Mouse (Mus musculus): Measurements from ENCODE around the gene Gm11563. TPM values are rescaled to one million over a fixed set of nuclear protein-coding genes. Genes with fewer than 3 reads are reported as not detected.

The Gm11563 gene
- total and polyA plus RNA-seq, 2 experiments: not detected

- TF ChIP-seq POLR2A (IDR thresholded peaks at IDR 0.05; ENCODE audit: extremely low read depth, insufficient read depth, low read length) (no peak), CTCF (IDR thresholded peaks at IDR 0.05; ENCODE audit: low read depth, low read length) (no peak)
- no peaks in the 10 kb centered on the region for H3K79me2 ChIP-seq (ENCODE audit: control insufficient read depth, insufficient read depth, low read length)
- 0 out of 2 replicates have a peak, but pooled peaks cover 4% of the 10 kb centered on the region for H3K27me3 ChIP-seq (ENCODE audit: control insufficient read depth, insufficient read depth, low read length)
- no peak overlapping the region for H3K4me3 ChIP-seq (ENCODE audit: insufficient read depth, low read depth, low read length)
- no peak overlapping the region for H3K9ac ChIP-seq (ENCODE audit: low read depth, low read length)
- DNase-seq (ENCODE audit: extremely low read depth, low read depth, low spot score): no peak
- no peaks in the 10 kb centered on the region for H3K36me3 ChIP-seq (ENCODE audit: control insufficient read depth, insufficient read depth, low read length)
- H3K27ac ChIP-seq (replicated peaks; ENCODE audit: insufficient read depth, low read depth, low read length): no peak overlapping the region
- 24% methylated on average over 1 of the region's 1 CpGs for WGBS
- no peaks in the 10 kb centered on the region for H3K4me1 ChIP-seq (ENCODE audit: control insufficient read depth, insufficient read depth, low read length)
Observed at GRCm38 (mm10) chr11:99640926-99641325, 17.8 kb downstream of the Gm11563 start.

DNA sequence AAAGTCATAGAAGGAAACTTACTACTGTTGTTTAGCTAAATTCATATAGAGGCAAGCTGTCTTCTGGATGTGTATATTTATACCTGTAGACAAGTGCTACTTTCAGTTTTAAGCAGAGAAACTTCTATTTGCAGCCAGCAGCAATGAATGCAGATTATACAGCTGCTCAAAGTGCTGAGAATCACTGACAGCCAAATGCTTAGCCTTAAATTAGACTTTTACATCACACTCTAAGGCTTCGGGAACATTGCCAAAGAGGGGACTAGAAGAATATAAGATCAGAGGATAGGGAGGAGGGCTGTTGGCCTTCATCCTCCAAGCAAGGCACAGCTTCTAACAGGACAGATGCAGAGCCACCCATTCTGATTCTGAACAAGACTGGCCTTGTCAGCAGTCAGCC, 21.7 kb downstream of the Gm11563 start:
- no peak overlapping the region for H3K9ac ChIP-seq (ENCODE audit: low read depth, low read length)
- no peak for DNase-seq (ENCODE audit: extremely low read depth, low read depth, low spot score)
- peaks cover 3% of the 10 kb centered on the region for H3K27me3 ChIP-seq (ENCODE audit: control insufficient read depth, insufficient read depth, low read length)
- no peaks in the 10 kb centered on the region for H3K36me3 ChIP-seq (ENCODE audit: control insufficient read depth, insufficient read depth, low read length)
- H3K4me3 ChIP-seq (ENCODE audit: insufficient read depth, low read depth, low read length): no peak overlapping the region
- H3K79me2 ChIP-seq (ENCODE audit: control insufficient read depth, insufficient read depth, low read length): no peaks in the 10 kb centered on the region
- H3K27ac ChIP-seq (replicated peaks; ENCODE audit: insufficient read depth, low read depth, low read length): no peak overlapping the region
- H3K4me1 ChIP-seq (ENCODE audit: control insufficient read depth, insufficient read depth, low read length): no peaks in the 10 kb centered on the region
- TF ChIP-seq CTCF (IDR thresholded peaks at IDR 0.05; ENCODE audit: low read depth, low read length): no peak
- TF ChIP-seq POLR2A (IDR thresholded peaks at IDR 0.05; ENCODE audit: extremely low read depth, insufficient read depth, low read length): no peak
- 80% methylated on average over 1 of the region's 1 CpGs for WGBS

DNA sequence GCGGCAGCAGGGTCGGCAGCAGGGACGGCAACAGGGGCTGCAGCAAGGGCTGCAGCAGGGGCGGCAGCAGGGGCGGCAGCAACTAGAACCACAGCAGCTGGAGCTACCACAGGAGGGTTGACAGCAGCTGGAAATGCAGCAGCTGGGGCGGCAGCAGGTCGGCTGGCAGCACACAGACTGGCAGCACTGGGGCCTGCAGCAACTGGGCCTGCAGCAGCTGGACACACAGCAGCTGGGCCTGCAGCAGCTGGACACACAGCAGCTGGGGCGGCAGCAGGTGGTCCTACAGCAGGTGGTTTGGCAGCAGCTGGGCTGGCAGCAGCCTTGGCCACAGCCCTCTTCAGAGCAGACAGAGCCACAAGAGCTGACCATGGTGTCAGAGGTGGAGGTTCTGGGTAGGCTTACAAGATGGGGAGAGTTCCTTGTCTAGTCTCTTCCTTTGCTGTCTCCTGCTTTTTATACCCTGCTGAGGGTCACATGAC, 24.1 kb downstream of the Gm11563 start, which contains the start of gene Krtap4-2:
TSS of gene Krtap4-2 (minus strand) at position 432 of the 482 bp plus-strand sequence.
- Histone ChIP-seq H3K27me3 (ENCODE audit: control insufficient read depth, insufficient read depth, low read length) (peaks cover 6% of the 10 kb centered on the region), H3K27ac (replicated peaks; ENCODE audit: insufficient read depth, low read depth, low read length) (no peak within 1 kb of the TSS), H3K36me3 (ENCODE audit: control insufficient read depth, insufficient read depth, low read length) (no peaks in the 10 kb centered on the region), H3K4me3 (ENCODE audit: insufficient read depth, low read depth, low read length) (no peak within 1 kb of the TSS), H3K79me2 (ENCODE audit: control insufficient read depth, insufficient read depth, low read length) (no peaks in the 10 kb centered on the region), H3K4me1 (ENCODE audit: control insufficient read depth, insufficient read depth, low read length) (no peaks in the 10 kb centered on the region), H3K9ac (ENCODE audit: low read depth, low read length) (no peak within 1 kb of the TSS)
- WGBS: 59% methylated on average over 8 of the region's 8 CpGs
- TF ChIP-seq CTCF (IDR thresholded peaks at IDR 0.05; ENCODE audit: low read depth, low read length) (no peak), POLR2A (IDR thresholded peaks at IDR 0.05; ENCODE audit: extremely low read depth, insufficient read depth, low read length) (no peak)
- no peak for DNase-seq (ENCODE audit: extremely low read depth, low read depth, low spot score)

DNA sequence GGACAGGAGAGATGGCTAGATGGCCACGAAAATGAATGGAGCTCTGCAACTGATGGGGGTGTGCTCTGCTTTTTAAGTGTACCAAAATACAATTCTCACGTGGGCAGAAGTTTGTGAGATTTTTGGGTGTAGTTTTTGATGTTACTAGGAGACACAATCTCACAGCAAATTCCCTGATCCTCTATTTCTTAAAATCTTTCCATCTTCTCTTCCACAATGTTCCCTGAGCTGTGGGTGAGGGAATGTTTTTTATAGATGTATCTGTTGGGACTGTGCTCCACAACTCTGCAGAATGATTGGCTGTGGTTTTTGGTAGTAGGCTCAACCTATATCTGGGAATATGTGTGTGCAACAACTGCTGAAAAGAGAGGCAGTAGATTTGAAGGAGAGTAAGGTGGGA, 25.5 kb downstream of the Gm11563 start:
- Histone ChIP-seq H3K4me1 (ENCODE audit: control insufficient read depth, insufficient read depth, low read length) (no peaks in the 10 kb centered on the region), H3K36me3 (ENCODE audit: control insufficient read depth, insufficient read depth, low read length) (no peaks in the 10 kb centered on the region), H3K9ac (ENCODE audit: low read depth, low read length) (no peak overlapping the region), H3K4me3 (ENCODE audit: insufficient read depth, low read depth, low read length) (no peak overlapping the region), H3K27ac (replicated peaks; ENCODE audit: insufficient read depth, low read depth, low read length) (no peak overlapping the region), H3K27me3 (ENCODE audit: control insufficient read depth, insufficient read depth, low read length) (peaks cover 6% of the 10 kb centered on the region), H3K79me2 (ENCODE audit: control insufficient read depth, insufficient read depth, low read length) (no peaks in the 10 kb centered on the region)
- no peak for DNase-seq (ENCODE audit: extremely low read depth, low read depth, low spot score)
- TF ChIP-seq CTCF (IDR thresholded peaks at IDR 0.05; ENCODE audit: low read depth, low read length) (no peak), POLR2A (IDR thresholded peaks at IDR 0.05; ENCODE audit: extremely low read depth, insufficient read depth, low read length) (no peak)
- 58% methylated on average over 2 of the region's 2 CpGs for WGBS

DNA sequence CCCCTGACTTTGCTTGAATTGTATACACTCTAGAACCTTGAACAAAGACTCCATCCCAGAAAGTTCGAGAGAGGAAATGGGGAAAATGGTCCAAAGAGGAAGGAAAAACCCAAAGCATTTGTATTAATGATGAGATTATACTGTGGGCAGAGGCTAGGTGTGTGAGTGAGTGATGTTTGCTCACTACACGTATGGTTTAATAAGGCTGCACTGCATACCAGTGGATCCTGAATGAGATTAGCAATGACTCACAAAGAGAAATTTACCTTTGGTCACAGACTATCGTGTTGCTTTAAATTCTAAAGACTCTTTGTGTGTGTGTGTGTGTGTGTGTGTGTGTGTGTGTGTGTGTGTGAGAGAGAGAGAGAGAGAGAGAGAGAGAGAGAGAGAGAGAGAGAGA, 27.9 kb downstream of the Gm11563 start:
- Histone ChIP-seq H3K4me1 (ENCODE audit: control insufficient read depth, insufficient read depth, low read length) (no peaks in the 10 kb centered on the region), H3K4me3 (ENCODE audit: insufficient read depth, low read depth, low read length) (no peak overlapping the region), H3K27me3 (ENCODE audit: control insufficient read depth, insufficient read depth, low read length) (peaks cover 8% of the 10 kb centered on the region), H3K9ac (ENCODE audit: low read depth, low read length) (no peak overlapping the region), H3K79me2 (ENCODE audit: control insufficient read depth, insufficient read depth, low read length) (no peaks in the 10 kb centered on the region), H3K27ac (replicated peaks; ENCODE audit: insufficient read depth, low read depth, low read length) (no peak overlapping the region), H3K36me3 (ENCODE audit: control insufficient read depth, insufficient read depth, low read length) (no peaks in the 10 kb centered on the region)
- no peak for TF ChIP-seq CTCF (IDR thresholded peaks at IDR 0.05; ENCODE audit: low read depth, low read length)
- TF ChIP-seq POLR2A (IDR thresholded peaks at IDR 0.05; ENCODE audit: extremely low read depth, insufficient read depth, low read length): no peak
- 64% methylated on average over 3 of the region's 3 CpGs for WGBS
- no peak for DNase-seq (ENCODE audit: extremely low read depth, low read depth, low spot score)

DNA sequence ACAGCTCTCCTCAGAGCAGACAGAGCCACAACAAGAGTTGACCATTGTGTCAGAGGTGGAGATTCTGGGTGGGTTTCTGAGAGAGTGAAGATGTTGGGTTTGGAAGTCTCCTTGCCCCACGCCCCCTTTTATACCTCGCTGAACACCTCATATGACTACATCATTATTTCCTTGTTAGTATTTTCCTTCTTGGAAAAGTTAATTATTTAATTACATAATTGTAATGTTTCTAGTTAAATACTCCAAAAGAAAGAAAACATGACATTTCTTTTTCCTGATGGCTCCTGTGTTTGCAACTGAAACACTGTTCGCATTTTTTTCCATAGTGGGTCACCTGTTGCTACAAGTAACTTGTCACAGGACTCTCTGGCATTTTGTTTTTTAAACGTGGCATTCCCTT, 30.6 kb downstream of the Gm11563 start, which contains the start of gene Krtap4-1:
TSS of gene Krtap4-1 (minus strand) at position 101 of the 400 bp plus-strand sequence.
- no peak within 1 kb of the TSS for H3K4me3 ChIP-seq (ENCODE audit: insufficient read depth, low read depth, low read length)
- WGBS: 85% methylated on average over 4 of the region's 4 CpGs
- no peaks in the 10 kb centered on the region for H3K36me3 ChIP-seq (ENCODE audit: control insufficient read depth, insufficient read depth, low read length)

More for the DNA sequence above, 30.6 kb downstream of the Gm11563 start, which contains the start of gene Krtap4-1:
- Histone ChIP-seq H3K4me1 (ENCODE audit: control insufficient read depth, insufficient read depth, low read length) (no peaks in the 10 kb centered on the region), H3K27me3 (ENCODE audit: control insufficient read depth, insufficient read depth, low read length) (peaks cover 5% of the 10 kb centered on the region; the same call in 1 of the 2 replicates), H3K9ac (ENCODE audit: low read depth, low read length) (no peak within 1 kb of the TSS), H3K27ac (replicated peaks; ENCODE audit: insufficient read depth, low read depth, low read length) (no peak within 1 kb of the TSS), H3K79me2 (ENCODE audit: control insufficient read depth, insufficient read depth, low read length) (no peaks in the 10 kb centered on the region)
- TF ChIP-seq CTCF (IDR thresholded peaks at IDR 0.05; ENCODE audit: low read depth, low read length) (no peak), POLR2A (IDR thresholded peaks at IDR 0.05; ENCODE audit: extremely low read depth, insufficient read depth, low read length) (no peak)
- no peak for DNase-seq (ENCODE audit: extremely low read depth, low read depth, low spot score)
